Mouse (Mus musculus) intestine, postnatal 0 days (tissue): ENCODE results near the gene BC048507. TPM values are rescaled to one million over a fixed set of nuclear protein-coding genes. Genes with fewer than 3 reads are reported as not detected.
A peak's percentile ranks its signal among the peaks of the same experiment; 100 is the strongest.

ENCODE experiments used
- ATAC-seq: fragments of 200-750 bp; cut with Nextera tagmentation; 2 replicates; pipeline ENCODE4 v1.8.0; 2017; ENCODE audit warnings: mild to moderate bottlenecking, moderate TSS enrichment, moderate library complexity
- H3K27ac ChIP-seq: fragments of 300-500 bp; sonication (generic); 2 replicates; pipeline ENCODE4 v1.5.1; 2014; ENCODE audit warnings: mild to moderate bottlenecking, low read depth, low read length, moderate library complexity
- H3K27me3 ChIP-seq: fragments of 300-500 bp; sonication (generic); replicated peaks from 2 replicates; pipeline ENCODE4 v1.6.1; 2014; ENCODE audit warnings: low read length, mixed read lengths; ENCODE audit not compliant: control insufficient read depth, insufficient read depth
- H3K36me3 ChIP-seq: fragments of 300-500 bp; sonication (generic); 2 replicates; pipeline ENCODE4 v1.6.1; 2014; ENCODE audit warnings: mild to moderate bottlenecking, moderate library complexity; ENCODE audit not compliant: control insufficient read depth, insufficient read depth
- H3K4me1 ChIP-seq: fragments of 300-500 bp; sonication (generic); replicated peaks from 2 replicates; pipeline ENCODE4 v1.6.1; 2014; ENCODE audit warnings: antibody characterized with exemption, low read length, mixed read lengths; ENCODE audit not compliant: control insufficient read depth, insufficient read depth
- H3K4me2 ChIP-seq: fragments of 300-500 bp; sonication (generic); replicated peaks from 2 replicates; pipeline ENCODE4 v1.6.1; 2014; ENCODE audit warnings: low read depth, mild to moderate bottlenecking, moderate library complexity
- H3K4me3 ChIP-seq: fragments of 300-500 bp; sonication (generic); 2 replicates; pipeline ENCODE4 v1.5.1; 2014; ENCODE audit warnings: low read depth, low read length
- H3K9ac ChIP-seq: fragments of 300-500 bp; sonication (generic); 2 replicates; pipeline ENCODE4 v1.6.1; 2014; ENCODE audit warnings: mild to moderate bottlenecking, low read depth, low read length
- H3K9me3 ChIP-seq: fragments of 300-500 bp; sonication (generic); 2 replicates; pipeline ENCODE4 v1.6.1; 2016; ENCODE audit warnings: mixed run types; ENCODE audit not compliant: control insufficient read depth
- CTCF ChIP-seq: sonication (generic); IDR thresholded peaks from 2 replicates; pipeline ENCODE4 v1.5.1; 2016; ENCODE audit warnings: low read depth, mild to moderate bottlenecking, control low read depth, antibody characterized with exemption, moderate library complexity
- WGBS: fragments of 180-500 bp; shearing (Covaris S2); extraction: QIAGEN DNeasy Blood & Tissue Kit; methylation state at CpG from one replicate; pipeline ENCODE4 v1.1.7; 2014; 5-methylcytosine and 5-hydroxymethylcytosine counted together
- polyA plus RNA-seq: library from polyadenylated mRNA; unstranded; fragments of >200 nt; fragmentation: Nextera tagmentation; extraction: Ambion mirVana; gene quantifications from 2 replicates; pipeline ENCODE4 v1.2.1, GENCODE M21; 2015

BC048507 gene
- polyA plus RNA-seq, 1 experiment from 2014 or later, result not detected

DNA sequence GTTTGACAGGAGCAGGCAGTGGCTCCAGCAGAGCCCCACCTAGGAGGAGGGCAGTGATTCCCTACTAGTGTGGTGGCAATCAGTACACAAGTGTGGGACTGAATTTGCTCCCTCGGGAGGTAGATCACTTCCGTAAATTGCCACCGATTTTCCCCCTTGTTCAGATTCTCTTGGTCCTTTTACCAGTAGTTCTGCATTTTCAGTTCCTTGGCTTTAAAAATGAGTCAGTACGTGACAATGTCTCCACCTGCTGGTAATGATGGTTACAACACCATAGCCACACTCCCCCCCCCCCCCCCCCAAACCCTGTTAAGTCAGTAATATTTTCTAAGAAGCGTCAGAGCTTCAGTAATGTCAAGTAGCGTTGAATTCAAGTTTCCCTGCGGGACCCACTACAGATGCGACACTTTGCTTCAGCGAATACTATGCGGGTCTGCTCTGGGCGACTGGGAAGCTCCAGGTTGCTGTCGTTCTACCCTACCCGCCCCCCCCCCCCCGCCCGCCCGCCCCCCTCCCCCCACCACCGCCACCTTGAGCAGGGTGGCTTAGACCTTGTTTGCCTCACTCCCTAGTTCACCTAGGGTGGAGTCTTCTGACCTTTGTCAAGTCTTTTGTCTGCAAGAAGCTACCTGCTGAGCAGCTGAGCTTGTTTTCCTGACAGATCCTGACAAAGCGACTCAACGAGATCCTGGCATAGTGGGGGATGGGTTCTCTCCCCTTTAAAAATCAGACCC lies 18.8 kb upstream of the BC048507 start:
- H3K27ac ChIP-seq, result no peak overlapping the region
- H3K36me3 ChIP-seq, result no peaks in the 10 kb centered on the region
- TF ChIP-seq CTCF, result peak; percentile 81
- WGBS, result under 1% methylated on average over 13 of the region's 19 CpGs
- no peaks in the 10 kb centered on the region for H3K9me3 ChIP-seq
- H3K4me3 ChIP-seq, result peak overlapping the region; percentile 32
- peak; percentile 65 for ATAC-seq
- peak overlapping the region; percentile 64 for H3K4me2 ChIP-seq
- H3K9ac ChIP-seq, result 0 out of 2 replicates have a peak overlapping the region, but pooled peaks have one; percentile 34
- H3K4me1 ChIP-seq, result no peaks in the 10 kb centered on the region
- H3K27me3 ChIP-seq, result no peaks in the 10 kb centered on the region

DNA sequence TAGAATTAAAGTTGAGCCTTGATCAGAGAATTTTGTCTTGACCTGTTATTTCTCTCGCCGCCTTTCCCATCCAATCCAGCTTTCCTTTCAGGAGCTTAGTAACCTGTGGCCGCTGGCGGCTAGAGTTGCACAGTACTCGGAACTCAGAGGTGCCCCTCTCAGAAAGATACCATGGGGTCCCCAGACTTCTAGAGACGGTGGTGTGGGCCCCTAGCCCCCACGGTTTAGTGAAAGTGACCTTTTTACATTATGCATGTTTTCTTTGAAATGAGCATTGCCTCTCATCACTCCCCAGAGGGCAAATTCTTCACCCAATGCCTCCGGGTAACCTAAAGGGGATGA lies 18.3 kb upstream of the BC048507 start:
- no peaks in the 10 kb centered on the region for H3K36me3 ChIP-seq
- no peak for TF ChIP-seq CTCF
- 0 out of 2 replicates have a peak overlapping the region, but pooled peaks have one; percentile 34 for H3K9ac ChIP-seq
- WGBS, result 27% methylated on average over 8 of the region's 8 CpGs
- peak overlapping the region; percentile 64 for H3K4me2 ChIP-seq
- H3K27me3 ChIP-seq, result no peaks in the 10 kb centered on the region
- no peaks in the 10 kb centered on the region for H3K9me3 ChIP-seq
- H3K4me3 ChIP-seq, result peak overlapping the region; percentile 32
- H3K4me1 ChIP-seq, result no peaks in the 10 kb centered on the region
- no peak for ATAC-seq
- no peak overlapping the region for H3K27ac ChIP-seq

- Histone ChIP-seq H3K9ac (no peak overlapping the region), H3K27me3 (no peaks in the 10 kb centered on the region), H3K27ac (no peak overlapping the region), H3K4me1 (no peaks in the 10 kb centered on the region), H3K9me3 (no peaks in the 10 kb centered on the region), H3K36me3 (no peaks in the 10 kb centered on the region), H3K4me2 (no peak overlapping the region), H3K4me3 (no peak overlapping the region)
- ATAC-seq, result no peak
- TF ChIP-seq CTCF, result no peak
- 81% methylated on average over 3 of the region's 3 CpGs for WGBS
Measured at GRCm38 (mm10) chr13:67850361-67850760, 12.8 kb upstream of the BC048507 start.

DNA sequence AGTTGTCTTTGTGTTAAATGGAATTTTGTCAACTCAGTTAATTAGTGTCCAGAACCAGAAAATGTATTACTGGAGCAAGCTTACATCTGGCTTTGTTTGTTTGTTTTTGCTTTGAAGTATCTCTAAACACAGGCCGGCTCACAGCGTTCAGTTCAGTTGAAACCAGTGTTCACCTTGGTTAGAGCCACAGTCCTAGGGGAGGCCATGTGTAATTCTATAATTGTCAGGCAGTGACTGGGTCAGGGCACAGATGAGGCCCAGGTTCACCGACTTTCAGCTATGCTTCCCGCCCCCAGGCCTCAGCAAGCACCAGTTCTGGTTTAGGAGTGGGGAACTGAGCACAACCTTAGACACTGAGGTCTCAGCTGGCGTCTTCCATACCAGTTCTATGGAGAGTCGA lies 10.0 kb upstream of the BC048507 start:
- ATAC-seq, result no peak
- no peaks in the 10 kb centered on the region for H3K9me3 ChIP-seq
- H3K4me3 ChIP-seq, result no peak overlapping the region
- no peak overlapping the region for H3K9ac ChIP-seq
- no peak for TF ChIP-seq CTCF
- no peaks in the 10 kb centered on the region for H3K36me3 ChIP-seq
- no peak overlapping the region for H3K27ac ChIP-seq
- H3K4me1 ChIP-seq, result no peaks in the 10 kb centered on the region
- no peak overlapping the region for H3K4me2 ChIP-seq
- no peaks in the 10 kb centered on the region for H3K27me3 ChIP-seq
- WGBS, result 71% methylated on average over 6 of the region's 6 CpGs

- no peak overlapping the region for H3K4me2 ChIP-seq
- 89% methylated on average over 2 of the region's 2 CpGs for WGBS
Measured at GRCm38 (mm10) chr13:67853983-67854382, 9.1 kb upstream of the BC048507 start.

GRCm38 (mm10) chr13:67857317-67857716 lies 5.8 kb upstream of the BC048507 start:
- Histone ChIP-seq H3K4me3 (no peak overlapping the region), H3K4me1 (no peaks in the 10 kb centered on the region), H3K27me3 (no peaks in the 10 kb centered on the region), H3K4me2 (no peak overlapping the region), H3K9me3 (no peaks in the 10 kb centered on the region), H3K27ac (no peak overlapping the region), H3K36me3 (no peaks in the 10 kb centered on the region), H3K9ac (no peak overlapping the region)
- ATAC-seq, result no peak
- TF ChIP-seq CTCF, result no peak
- WGBS, result 11% methylated on average over 1 of the region's 1 CpGs

More at GRCm38 (mm10) chr13:67853983-67854382, 9.1 kb upstream of the BC048507 start:
- H3K4me1 ChIP-seq, result no peaks in the 10 kb centered on the region
- no peaks in the 10 kb centered on the region for H3K9me3 ChIP-seq
- H3K4me3 ChIP-seq, result no peak overlapping the region
- no peak overlapping the region for H3K9ac ChIP-seq
- no peak for ATAC-seq
- no peak overlapping the region for H3K27ac ChIP-seq
- H3K36me3 ChIP-seq, result no peaks in the 10 kb centered on the region
- no peak for TF ChIP-seq CTCF
- no peaks in the 10 kb centered on the region for H3K27me3 ChIP-seq
